Comparison of ENCODE assay signal across 21 mouse cellular contexts in the genomic region with DNA sequence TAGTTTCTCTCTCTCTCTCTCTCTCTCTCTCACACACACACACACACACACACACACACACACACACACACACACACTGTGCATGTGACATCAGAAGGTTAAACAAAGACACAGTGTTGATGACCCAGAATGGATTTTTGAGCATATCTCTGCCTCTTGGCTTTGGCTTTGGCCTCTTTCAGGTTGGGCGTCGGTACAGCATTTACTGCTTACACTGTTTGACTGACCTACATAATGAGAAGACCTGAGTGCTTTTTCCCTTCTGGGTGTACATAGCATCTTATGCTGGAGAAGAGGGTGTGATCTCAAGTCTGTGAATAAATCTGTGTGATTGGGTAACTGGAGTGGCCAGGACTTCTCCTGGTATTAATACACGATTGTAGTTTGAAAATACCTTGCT. TPM values are rescaled to one million over a fixed set of nuclear protein-coding genes. Genes with fewer than 3 reads are reported as not detected.
DNase-seq lines count a peak whose midpoint lies in the region; ATAC-seq lines count a peak whose summit lies in the region.
"Had no signal": no experiment of that assay in that cellular context is flagged by ENCODE, and none has a peak within 500 bp of the region (broad histone marks: within the 10 kb centered on the region; RNA-seq: fewer than 3 reads in every experiment).

No protein-coding gene starts in this region.

- no peak overlapping the region for H3K9ac ChIP-seq in hindbrain, embryonic 14.5 days
- H3K9ac ChIP-seq: heart, embryonic 13.5 days; hindbrain, embryonic 15.5 days; kidney, embryonic 15.5 days; midbrain, embryonic 13.5 days had no signal

- no peaks in the 10 kb centered on the region for H3K36me3 ChIP-seq in hindbrain, embryonic 14.5 days (replicated peaks; ENCODE audit: control insufficient read depth, insufficient read depth)
- H3K36me3 ChIP-seq: heart, embryonic 13.5 days; hindbrain, embryonic 15.5 days; midbrain, embryonic 13.5 days had no signal

- no peak overlapping the region for H3K27ac ChIP-seq in hindbrain, embryonic 14.5 days
- H3K27ac ChIP-seq: heart, embryonic 13.5 days; hindbrain, embryonic 15.5 days; kidney, embryonic 15.5 days; left cerebral cortex, adult 2 months; midbrain, embryonic 13.5 days had no signal

- no peak for ATAC-seq in hindbrain, embryonic 14.5 days (ENCODE audit: low FRiP score)
- ATAC-seq: activated CD4-positive, CD25-positive, alpha-beta regulatory T cell, adult 4 months; forebrain, embryonic 14.5 days; intestine, embryonic 16.5 days; midbrain, embryonic 13.5 days had no signal

- no peaks in the 10 kb centered on the region for H3K27me3 ChIP-seq in hindbrain, embryonic 14.5 days (ENCODE audit: control insufficient read depth, insufficient read depth, low read length)
- H3K27me3 ChIP-seq: heart, embryonic 13.5 days; hindbrain, embryonic 15.5 days; kidney, embryonic 15.5 days; megakaryocyte, embryonic 14.5 days; midbrain, embryonic 13.5 days had no signal

- DNase-seq in heart, postnatal 10 days: peak; percentile 8 to 31
- DNase-seq in heart, adult 9 months (ENCODE audit: low spot score in 2 of 2): no peak
- DNase-seq in Muller cell, postnatal 12 days (ENCODE audit: inconsistent ontology term): peak; percentile 24
- DNase-seq in brain, adult 2 months (ENCODE audit: low read depth, low spot score): peak; percentile 47
- DNase-seq in cerebellum, postnatal 25 days: peak; percentile 44 to 54
- no peak for DNase-seq in hindbrain, embryonic 14.5 days (ENCODE audit: low spot score)
- DNase-seq in embryo, embryonic 11 days: no peak
- DNase-seq: adrenal gland, adult 8-10 months; kidney, postnatal 4 days; layer of hippocampus, adult 9-11 months; lung, adult 2 months; right cerebral cortex, postnatal 14 days had no signal

- WGBS in hindbrain, embryonic 14.5 days: 90% methylated on average over 3 of the region's 3 CpGs

- H3K4me3 ChIP-seq in hindbrain, embryonic 14.5 days (replicated peaks; ENCODE audit: low read length): no peak overlapping the region
- H3K4me3 ChIP-seq: heart, embryonic 13.5 days; hindbrain, embryonic 15.5 days; kidney, embryonic 15.5 days; left cerebral cortex, adult 2 months; megakaryocyte, embryonic 14.5 days; midbrain, embryonic 13.5 days had no signal

- no peaks in the 10 kb centered on the region for H3K9me3 ChIP-seq in hindbrain, embryonic 14.5 days (ENCODE audit: control insufficient read depth, low read length)
- H3K9me3 ChIP-seq: heart, embryonic 13.5 days; hindbrain, embryonic 15.5 days; kidney, embryonic 15.5 days; megakaryocyte, embryonic 14.5 days; midbrain, embryonic 13.5 days had no signal

- no peak overlapping the region for H3K4me2 ChIP-seq in hindbrain, embryonic 14.5 days (replicated peaks)
- H3K4me2 ChIP-seq: heart, embryonic 13.5 days; hindbrain, embryonic 15.5 days; kidney, embryonic 15.5 days; midbrain, embryonic 13.5 days had no signal

- intact Hi-C loops in heart, postnatal 10 days (cut with DNase I): no loop called here

- peaks cover 20% of the 10 kb centered on the region for H3K4me1 ChIP-seq in hindbrain, embryonic 14.5 days (replicated peaks; ENCODE audit: control insufficient read depth, insufficient read depth, low read length)

RNA-seq across cellular contexts. Expression of gene B130006D01Rik, which starts 4.0 kb away (rescaled TPM):
- under 1 TPM; 0.47 to 0.79 TPM for total RNA-seq in heart, postnatal 10 days (2021)
- 0.83 and 1.6 TPM in 2 replicates for polyA plus RNA-seq in hindbrain, embryonic 14.5 days (2014; fragmentation: Nextera tagmentation; extraction: Ambion mirVana)

RNA-seq across cellular contexts. Expression of gene Zfp652, which starts 6.9 kb away (rescaled TPM):
- 10 to 100 TPM; 48.9 to 52.2 TPM for total RNA-seq in heart, postnatal 10 days (2021)
- 10.9 and 12.8 TPM in 2 replicates for polyA plus RNA-seq in hindbrain, embryonic 14.5 days (2014; fragmentation: Nextera tagmentation; extraction: Ambion mirVana)

RNA-seq across cellular contexts. Expression of gene Phb, which starts 52.6 kb away (rescaled TPM):
- total RNA-seq in heart, postnatal 10 days (2021): 100 to 1,000 TPM; 337 to 343 TPM
- 200 and 220 TPM in 2 replicates for polyA plus RNA-seq in hindbrain, embryonic 14.5 days (2014; fragmentation: Nextera tagmentation; extraction: Ambion mirVana)

Comparison
In these comparisons a context has a peak if more than half of its experiments do, and no peak if none do; other contexts are left out.
1. DNase-seq: peak in heart, postnatal 10 days (2 of 2), Muller cell, postnatal 12 days (single experiment), brain, adult 2 months (single experiment) and cerebellum, postnatal 25 days (2 of 2); none in heart, adult 9 months (0 of 2), hindbrain, embryonic 14.5 days (single experiment) and embryo, embryonic 11 days (single experiment).